Mouse (Mus musculus): ENCODE data around the gene Ugt1a7c.

DNA sequence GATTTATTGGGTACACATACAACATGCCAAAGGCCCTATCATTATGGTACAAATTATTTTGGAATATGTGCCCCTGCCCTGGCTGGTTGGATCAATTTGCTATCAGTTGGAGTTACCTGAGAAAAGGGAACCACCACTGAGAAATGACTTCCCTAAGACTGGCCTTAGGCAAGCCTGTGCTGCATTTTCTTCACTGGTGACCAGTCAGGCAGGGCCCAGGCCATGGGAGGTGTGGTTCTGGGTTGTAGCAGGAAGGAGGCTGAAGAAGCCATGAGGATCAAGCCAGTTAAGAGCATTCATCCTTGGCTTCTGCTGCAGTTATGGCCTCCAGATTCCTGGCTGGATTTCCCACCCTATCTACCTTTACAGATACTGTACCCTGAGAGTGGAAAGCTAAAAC is 2.5 kb upstream of the Ugt1a7c start:
- no peak for TF ChIP-seq POLR2A (IDR thresholded peaks at IDR 0.05; ENCODE audit: insufficient read depth, low read depth, low read length)
- TF ChIP-seq CTCF (IDR thresholded peaks at IDR 0.05; ENCODE audit: insufficient read depth, low read depth, low read length) = no peak
